Mouse (Mus musculus) E14TG2a.4 (cell line): ENCODE measurements around the gene Ttc24.

Source experiments
- CTCF ChIP-seq: conservative IDR thresholded peaks from 2 replicates; pipeline ENCODE4 v1.5.1; 2014; ENCODE audit warnings: low read length
- NANOG ChIP-seq: IDR thresholded peaks from 2 replicates; pipeline ENCODE4 v1.6.1; 2014; ENCODE audit warnings: borderline replicate concordance, low read length, mixed read lengths
- POU5F1 ChIP-seq: IDR thresholded peaks from 2 replicates; pipeline ENCODE4 v1.6.1; 2014; ENCODE audit warnings: low read length, borderline replicate concordance

- no peak for TF ChIP-seq CTCF
- no peak for TF ChIP-seq NANOG
- TF ChIP-seq POU5F1 = no peak
Measured at GRCm38 (mm10) chr3:88077441-88077840, 663 bp downstream of the Ttc24 start.
